Mouse (Mus musculus): ENCODE results near the gene Hpf1.

- TF ChIP-seq CTCF (IDR thresholded peaks at IDR 0.05; ENCODE audit: low read depth) (no peak), EP300 (IDR thresholded peaks at IDR 0.05; ENCODE audit: low read depth) (no peak)
Measured at GRCm38 (mm10) chr8:60889843-60890519, at the start of gene Hpf1.
